Mouse (Mus musculus) frontal cortex, postnatal 14 days (tissue): ENCODE results near the gene Sema4a.

Experiments used
- DNase-seq, 2 experiments: peaks; one replicate each; pipeline ENCODE4 v3.0.0; 2022; ENCODE audit warnings: low spot score in 2 of 2

The Sema4a gene

DNA sequence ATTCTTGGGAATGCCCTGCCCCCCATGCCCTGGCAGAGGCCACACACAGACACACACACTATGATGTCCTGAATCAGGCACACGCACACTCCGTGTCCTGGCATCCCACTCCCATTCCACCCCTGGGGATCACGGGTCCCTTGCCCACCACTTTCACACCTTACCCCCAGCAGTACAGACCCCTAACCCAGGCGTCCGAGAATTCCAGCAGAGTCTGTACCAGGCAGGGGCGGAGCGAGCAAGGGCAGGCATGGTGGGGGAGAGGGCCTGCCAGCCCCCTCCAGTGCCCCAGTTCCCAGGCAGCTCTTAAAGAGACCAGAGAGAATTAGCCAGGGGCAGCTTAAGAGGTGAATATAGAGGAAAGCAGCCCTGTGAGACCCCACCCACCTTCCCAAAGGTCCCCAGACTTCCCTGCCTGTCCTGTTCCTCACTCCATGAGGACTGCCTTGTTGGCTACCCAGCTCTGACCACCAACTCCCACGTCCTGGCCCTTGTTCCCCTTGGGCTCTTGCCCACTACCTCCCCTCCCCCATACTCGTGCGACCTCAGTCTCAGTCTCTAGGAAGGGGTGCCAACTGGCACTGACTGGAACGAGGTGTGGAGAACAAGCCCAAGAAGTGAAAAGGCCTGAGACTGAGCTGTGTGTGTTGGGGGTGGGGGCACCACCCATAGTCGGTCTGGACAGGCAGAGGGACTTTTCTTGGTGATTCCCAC lies at the start of gene Sema4a:
Gene Sema4a, minus strand, starts transcription at position 200 of the 714 bp plus-strand sequence.
- DNase-seq, result no peak

DNA sequence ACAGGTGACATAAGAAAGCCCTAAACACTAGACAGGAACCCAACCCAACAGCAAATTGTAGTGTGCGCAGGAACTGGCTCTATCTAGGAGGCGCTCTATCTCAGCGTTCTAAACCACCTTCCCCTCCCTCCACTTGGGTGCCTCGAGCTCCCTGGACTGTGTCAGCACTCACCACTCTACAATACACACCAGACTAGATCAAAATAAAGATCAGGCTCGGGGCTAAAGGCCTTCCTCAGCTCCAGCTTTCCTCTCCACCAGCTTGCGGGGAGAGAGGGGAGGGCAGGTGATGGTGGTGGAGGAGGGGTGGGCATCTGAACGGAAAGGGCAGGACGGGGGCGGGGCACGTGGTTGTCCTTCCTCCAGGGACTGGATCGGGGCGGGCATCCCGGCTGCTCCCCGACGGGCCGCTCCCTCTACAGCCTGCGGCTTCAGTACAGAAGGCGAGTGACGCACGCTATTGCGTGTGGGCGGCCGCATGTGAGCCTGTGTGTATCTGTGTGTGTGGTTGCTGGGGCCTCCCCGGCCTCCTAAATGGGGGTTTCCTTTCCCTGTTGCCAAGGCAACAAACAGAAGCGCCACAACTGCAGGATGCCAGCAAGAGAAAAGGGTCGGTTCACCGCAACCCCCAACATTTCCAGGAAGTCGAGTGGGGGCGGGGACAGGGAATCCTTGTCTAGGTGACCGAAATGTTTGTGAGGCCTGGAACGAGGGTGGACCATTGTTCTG lies 48.9 kb upstream of the Sema4a start, which contains the start of gene Lmna:
Gene Lmna, minus strand, starts transcription at position 265 of the 729 bp plus-strand sequence.
- peak; percentile 83 to 90 for DNase-seq

DNA sequence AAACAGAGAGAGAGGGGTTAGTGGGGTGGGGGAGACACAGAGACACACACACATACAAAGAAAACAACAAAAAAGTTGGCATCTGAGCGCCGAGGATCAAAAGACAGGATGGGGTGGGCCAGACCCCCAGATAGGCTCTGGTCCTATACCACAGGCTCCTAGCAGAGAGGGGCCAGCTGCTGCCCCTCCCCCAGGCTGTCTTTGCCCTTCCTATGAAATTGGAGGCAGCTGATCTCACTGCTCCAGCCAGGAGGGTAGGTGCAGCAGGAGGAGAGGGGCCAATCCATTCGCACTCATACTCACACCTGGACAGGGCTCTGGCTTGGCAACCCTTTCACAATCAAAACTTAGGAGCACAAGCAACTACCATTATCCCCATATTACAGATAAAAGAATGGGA lies 48.3 kb upstream of the Sema4a start:
- no peak for DNase-seq

DNA sequence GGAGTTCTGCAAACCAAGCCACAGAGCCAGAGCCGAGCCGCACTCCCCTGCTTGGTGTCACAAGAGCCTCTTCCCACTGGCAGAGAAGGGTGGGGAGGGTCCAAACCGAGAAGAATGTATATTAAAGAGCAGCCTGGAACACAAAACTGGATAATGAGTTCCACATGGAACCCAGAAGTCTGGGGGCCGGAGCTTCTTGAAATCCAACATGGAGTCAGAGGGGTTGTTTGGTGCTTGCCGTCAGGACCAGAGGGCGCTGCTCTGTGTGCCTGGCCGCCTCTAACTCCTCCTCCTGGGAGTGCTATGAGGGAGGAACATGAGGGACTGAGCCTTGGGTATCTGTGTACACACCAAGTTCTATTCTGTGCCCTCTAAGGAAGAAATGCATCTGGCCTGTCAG lies 44.8 kb upstream of the Sema4a start:
- DNase-seq, result no peak

DNA sequence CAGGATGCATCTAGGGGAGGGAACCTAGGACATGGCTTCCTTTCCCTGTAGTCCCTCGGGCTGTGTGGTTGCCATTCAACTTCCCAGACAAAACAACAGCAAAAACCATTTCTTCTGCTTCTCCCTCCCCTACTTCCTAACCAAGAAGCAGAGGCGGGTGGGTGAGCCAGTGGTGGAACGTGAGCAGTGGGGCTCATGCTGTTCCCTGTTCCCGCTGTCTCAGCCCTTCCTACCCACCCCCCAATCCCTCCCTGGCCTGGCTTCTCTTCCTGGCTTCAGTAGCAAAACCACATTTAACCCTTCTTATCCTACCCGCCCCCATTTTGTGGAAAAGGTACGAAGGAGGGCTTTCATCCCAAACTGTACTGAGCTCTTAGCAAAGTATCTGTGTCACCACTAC lies 44.1 kb upstream of the Sema4a start:
- no peak for DNase-seq

DNA sequence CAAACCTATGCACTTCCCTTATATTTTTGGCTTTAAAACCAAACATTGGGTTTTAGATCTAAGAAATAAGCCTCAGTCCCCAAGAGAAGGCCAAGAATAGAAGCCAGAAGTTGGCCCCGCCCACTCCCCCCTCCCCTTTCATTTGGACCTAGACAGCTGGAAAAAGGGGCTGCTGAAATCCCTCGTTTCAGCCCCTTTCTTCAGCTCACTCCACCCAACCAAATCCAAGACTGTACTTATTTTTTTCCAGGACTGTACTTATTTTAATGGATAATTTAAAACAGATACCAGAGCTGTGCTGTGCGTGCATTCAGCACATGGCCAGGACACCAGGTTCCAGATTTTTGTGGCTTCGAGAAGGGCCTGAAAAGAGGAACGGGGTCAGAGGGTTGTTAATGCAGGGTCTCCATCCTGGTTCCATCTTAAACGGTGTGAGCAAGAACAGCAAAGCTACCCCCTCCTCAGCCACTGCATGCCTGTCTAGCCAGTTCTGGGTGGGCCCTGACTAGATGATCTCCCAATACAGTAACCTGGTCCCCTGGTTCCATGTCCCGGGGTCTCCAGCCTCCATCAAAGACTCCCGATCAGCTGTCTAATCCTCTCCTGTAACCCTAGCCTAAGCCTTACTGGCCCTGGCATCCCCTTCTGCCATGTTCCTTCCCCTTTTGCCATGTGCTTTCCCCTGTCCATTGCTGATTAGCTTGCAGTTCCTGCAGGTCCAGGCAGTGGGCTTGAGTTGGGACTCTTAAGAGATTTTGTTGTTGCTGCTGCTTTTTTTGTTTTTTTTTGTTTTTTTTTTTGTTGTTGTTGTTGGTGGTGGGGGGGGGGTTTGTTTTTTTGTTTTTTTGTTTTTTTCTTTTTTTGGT lies 43.1 kb upstream of the Sema4a start:
- DNase-seq, result no peak

DNA sequence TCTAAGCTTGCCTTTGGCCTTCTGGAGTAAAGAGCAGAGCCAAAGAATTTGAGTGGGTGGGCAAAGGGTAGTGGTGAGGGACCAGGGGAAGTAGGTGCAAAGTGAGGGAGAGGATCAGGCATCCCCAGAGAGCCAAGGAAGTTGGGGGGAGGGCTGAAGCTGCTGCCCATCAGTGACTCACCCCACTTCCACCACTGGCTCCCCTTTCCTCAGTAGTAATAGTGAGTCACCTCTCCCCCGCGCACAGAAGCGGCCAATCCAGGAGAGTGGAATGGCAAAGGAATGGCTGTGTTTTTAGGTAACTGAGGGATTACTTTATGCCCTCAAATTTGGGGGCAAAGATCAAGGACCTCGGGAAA lies 42.5 kb upstream of the Sema4a start:
- DNase-seq, result no peak

DNA sequence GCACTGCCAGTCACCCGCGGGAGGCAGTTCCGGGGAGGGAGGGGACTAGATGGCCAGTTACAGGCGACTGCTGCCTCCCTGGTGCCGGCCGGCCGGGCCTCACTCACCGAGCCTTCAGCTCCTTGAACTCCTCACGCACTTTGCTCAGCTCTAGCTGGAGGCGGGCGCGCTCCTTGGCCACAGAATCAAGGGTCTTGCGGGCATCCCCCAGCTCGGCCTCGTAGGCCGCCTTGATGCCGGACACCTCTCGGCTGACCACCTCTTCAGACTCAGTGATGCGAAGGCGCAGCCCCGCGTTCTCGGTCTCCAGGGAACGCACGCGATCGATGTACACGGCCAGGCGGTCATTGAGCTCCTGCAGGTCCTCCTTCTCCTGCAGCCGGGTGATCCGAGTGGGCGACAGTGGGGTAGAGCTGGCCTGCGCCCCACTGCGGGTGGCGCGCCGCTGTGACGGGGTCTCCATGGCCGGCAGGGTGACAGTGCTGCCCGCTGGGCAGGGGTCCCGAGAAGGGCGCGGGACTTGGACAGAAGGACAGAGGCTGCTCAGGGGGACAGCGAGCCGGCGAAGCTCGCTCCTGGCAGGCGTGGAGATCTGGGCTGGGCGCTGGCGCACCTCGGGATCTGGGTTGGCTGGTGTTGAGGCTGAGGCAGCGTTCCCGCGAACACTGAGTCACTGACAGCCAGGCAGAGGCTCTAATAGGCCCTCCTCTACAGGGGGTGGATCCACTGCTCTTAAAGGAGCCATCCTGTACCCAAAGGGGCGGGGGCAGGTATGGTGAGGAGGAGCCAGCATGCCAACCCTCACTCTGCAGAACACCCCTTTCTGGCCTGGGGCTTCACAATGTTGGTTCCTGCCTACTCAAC lies 41.9 kb upstream of the Sema4a start:
- peak; percentile 84 to 88 for DNase-seq

DNA sequence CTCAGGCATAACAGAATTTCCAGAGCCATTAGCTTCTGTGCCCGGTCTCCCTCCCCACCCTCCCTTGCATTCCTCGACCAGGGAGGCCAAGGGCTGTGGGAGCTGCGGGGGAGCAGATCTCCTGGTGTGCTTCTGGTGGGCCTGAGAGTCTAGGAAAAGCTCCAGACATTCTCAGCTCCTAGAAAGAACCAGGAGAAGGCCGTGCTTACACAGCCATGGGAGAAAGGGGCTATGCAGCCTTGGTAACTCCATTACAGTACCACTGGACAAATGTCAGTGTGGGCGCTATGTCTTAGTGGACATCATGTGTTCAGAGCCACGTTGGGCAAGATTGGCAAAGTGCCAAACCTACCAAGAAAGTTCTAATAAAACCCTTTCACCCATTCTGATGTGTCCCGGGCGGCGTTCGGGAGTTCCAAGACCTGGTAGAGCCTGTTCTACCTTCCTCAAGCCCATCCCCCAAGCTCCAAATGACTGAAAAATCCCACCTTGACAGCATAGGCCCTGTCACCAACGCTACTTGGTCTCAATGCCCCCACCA lies 41.1 kb upstream of the Sema4a start:
- no peak for DNase-seq

DNA sequence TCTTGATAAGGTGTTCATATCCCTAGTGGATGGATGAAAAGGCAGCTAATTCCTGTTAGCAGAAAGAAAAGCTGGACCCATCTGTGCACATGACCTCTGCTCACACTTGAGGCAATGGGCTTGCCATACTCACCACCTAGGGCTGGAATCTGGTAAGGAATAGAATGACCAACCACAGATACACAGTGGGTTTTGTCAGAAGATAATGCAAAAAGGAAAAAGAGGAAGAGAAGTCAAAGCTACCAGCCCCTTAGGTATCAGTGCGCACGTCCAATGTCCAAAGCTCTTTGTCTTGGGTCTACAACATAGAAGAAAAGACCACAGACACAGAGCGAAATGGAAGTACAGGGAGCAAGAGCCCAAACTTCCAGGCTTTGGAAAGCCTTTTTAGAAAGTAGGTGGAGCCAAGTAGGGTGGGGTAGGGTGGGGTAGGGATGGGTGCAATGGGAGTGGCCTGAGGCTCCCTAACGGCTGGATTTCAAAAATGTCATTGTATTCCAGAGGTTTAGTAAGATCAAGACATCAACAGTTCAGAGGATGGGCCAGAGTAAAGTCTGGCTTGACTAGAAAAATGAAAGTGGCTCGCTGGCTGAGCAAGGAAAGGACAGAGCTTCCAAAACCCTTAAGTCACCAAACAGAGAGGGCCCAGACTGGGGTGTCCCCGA lies 40.5 kb upstream of the Sema4a start:
- DNase-seq, result no peak

DNA sequence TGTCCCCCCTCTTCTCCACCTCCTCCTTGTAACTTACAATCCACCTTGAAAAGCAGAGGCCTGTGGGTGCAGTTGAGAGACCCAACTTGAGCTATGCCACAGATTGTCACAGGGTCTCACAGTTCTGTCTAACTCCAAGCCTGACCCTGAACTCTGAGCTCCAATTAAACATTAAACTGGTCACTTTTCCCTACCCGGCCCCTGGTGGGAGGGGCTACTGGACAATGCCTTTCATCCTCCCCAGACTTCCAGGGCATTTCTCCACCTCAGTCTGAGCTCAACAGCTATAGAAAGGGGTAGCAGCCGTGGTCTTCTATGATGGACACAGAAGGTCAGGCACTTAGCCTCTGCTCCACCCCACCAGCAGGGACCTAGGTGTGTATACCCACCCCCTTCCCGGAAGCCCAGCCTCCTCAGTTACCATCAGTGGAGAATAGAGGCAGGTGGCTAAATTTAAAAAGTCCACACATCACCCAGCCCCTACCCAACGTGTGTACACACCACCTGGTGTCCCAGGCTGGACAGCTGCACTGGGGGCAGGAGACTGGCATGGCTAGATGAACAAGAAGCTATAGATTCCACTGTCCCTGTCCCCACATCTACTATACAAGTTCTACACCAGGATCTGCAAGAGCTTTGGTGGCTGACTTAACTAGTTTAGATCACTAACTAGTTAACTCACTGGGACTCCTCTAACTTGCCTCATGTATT lies 39.8 kb upstream of the Sema4a start:
- DNase-seq, result no peak

DNA sequence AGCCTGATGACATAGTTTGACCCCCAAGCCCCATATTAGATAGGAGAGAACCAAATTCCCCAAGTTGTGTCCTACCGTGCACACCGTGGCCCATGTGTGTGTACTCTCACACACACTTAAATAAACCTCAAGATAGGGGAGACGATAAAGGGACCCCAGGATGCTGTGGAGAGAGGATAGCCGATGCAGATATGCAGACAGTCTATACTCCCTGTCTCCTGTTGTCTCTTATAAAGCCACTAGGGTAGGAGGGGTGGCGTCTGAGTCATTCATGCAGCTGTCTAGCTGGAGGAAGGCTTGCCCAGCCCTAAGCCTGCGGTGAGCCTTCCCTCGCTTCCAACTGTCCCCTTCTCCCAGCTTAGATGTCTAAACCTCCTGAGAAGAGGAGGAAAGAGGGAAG lies 39.1 kb upstream of the Sema4a start:
- no peak for DNase-seq

DNA sequence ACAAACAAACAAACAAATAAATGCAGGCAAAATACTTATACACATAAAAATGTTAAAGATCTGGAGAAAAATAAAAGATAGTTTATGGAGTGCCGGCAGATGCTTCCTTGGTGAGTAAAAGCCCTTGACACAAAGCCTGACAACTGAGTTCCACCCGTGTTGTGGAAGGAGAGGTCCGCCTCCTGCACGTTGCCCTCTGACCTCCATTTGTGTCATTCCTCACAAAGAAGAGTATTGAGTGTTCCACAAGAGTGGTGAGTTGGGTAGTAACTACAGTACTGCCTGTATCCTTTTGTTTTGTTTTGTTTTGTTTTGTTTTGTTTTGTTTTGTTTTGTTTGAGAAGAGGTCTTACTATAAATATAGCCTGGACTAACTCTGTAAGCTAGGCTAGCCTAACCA lies 38.6 kb upstream of the Sema4a start:
- no peak for DNase-seq

DNA sequence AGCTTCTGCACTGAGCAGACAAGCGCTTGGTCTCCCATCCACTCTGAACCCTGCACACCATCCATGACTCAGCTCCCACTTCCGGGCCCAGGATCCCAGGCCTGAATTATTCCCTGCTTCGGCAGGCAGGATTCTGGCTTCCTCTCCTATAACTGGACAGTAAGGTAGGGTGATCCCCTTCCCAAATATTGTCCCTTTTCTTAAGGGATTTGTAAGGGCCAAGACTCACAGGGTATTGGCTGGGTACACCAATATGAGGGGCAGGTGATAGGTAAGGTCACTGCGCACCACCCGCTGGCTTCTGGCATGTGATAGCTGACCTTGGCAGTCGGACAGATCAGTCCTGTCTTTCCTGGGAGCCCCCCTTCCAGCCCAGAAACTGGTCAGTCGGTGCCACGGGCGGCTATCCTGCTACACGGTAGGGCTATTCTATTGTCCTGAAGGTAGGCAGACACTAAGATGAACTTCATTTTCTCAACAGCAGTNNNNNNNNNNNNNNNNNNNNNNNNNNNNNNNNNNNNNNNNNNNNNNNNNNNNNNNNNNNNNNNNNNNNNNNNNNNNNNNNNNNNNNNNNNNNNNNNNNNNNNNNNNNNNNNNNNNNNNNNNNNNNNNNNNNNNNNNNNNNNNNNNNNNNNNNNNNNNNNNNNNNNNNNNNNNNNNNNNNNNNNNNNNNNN lies 34.9 kb upstream of the Sema4a start:
- DNase-seq, result no peak

DNA sequence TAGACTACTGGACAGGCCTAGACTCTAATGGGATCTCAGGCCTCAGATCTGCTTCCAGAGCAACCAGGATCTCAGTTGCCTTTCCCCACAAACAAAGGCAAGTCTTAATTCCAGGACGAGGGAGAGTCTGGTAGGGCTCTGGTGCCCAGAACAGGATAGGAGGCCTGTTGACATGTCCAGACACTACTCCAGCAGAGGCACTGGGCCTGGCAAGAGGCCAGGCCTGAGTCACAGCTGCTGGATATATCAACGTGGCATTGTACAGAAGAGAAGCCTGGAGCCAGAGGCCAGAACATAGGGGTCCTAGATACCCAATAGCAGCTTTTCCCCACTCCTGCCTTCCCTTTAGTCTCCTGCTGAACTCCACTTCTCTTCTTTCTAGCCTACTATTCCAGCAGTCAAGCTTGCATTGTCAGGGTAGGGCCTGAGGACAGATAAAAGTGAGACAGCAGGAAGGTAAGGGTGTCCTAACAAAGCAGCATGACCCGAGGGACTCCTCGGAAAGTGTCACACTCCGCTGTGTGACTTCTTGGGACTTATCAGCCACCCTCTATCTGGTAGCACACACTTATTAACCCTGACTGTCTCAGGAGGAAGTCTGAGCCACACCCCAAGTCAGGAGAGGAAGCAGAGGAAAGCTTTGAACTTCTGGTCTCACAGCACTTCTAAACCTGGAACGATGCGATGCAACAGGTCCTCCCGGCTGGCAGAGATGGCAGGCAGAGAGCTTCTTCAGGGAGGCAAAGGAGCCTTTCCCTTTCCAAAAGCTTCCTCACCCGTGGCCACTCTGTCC lies 34.0 kb upstream of the Sema4a start:
- peak in 1 of 2 experiments; percentile 32 for DNase-seq

DNA sequence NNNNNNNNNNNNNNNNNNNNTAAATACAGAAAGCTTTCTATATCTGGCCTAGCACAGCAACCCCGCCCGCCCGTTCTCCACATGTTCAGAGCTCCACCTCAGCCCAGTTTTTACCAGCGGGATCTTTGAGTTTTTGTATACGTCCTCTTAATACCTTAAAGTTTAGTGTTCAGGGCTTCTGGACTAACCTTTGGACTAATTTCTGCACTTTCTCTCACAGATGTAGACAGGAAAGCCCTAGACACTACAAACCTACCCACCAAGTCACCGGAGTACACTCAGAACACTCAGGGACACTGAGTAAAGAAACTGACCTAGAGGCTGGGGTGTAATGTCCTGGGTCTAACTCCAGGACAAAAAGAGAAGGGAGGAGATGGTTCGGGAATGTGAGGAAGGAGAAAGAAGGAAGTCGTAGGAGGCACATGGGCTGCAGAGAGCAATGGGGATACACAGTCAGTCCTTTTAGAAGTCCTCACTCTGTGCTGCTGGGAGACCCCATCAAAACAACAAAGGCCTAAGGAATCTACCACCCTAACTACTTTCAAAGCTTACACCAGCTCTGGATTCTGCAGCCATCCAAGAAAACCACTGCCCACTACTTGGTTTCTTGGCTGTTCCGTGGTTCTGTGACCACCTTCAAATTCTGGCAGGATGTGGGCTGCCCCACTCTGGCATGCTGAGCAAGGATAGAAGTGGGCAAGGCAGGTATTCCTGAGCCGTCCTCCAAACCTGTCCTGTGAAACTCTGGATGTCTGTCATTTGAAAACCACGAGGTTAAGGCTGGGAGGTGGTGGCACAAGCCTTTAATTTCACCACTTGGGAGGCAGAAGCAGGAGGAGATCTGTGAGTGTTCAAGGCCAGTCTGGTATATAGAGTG lies 33.0 kb upstream of the Sema4a start:
- no peak for DNase-seq

DNA sequence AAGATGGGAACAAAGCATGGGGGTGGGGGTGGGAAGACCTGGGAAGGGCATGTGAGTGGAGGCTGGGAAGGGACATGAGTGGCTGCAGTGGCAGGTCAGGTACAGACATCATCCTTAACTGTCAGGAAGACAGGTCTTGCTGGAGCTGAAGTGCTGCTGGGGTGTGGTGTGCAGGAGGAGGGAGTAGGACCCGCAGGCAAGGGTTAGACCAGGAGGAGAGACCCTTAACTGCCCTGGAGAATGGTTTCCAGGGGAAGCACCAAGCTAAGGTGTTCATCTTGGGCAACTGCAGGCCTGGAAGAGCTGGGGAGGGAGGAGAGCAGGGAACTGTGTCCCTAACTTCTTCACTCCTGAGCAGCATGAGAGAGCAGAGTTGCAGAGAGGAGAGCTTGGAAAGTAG lies 26.4 kb upstream of the Sema4a start:
- DNase-seq, result no peak

DNA sequence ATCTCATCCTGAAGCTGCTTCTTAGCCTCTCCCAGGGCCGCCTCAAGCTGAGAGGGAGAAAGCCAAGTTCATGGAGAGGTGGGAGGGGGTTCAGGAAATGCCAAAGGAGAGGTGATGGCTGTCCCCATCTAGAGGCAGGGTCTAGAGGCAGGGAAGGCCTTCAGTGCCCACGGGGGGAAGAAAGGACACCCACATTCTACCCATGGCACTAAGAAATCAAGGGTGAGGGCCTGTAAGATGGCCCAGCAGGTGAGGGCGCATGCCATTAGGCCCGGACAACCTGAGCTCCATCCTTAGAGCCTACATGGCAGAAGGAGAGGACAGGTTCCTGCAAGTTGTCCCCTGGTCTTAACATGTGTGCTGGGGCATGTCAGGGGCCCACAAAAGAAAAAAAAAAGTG lies 25.9 kb upstream of the Sema4a start:
- no peak for DNase-seq
